9 mouse cellular contexts compared by ENCODE assay signal in the genomic region with DNA sequence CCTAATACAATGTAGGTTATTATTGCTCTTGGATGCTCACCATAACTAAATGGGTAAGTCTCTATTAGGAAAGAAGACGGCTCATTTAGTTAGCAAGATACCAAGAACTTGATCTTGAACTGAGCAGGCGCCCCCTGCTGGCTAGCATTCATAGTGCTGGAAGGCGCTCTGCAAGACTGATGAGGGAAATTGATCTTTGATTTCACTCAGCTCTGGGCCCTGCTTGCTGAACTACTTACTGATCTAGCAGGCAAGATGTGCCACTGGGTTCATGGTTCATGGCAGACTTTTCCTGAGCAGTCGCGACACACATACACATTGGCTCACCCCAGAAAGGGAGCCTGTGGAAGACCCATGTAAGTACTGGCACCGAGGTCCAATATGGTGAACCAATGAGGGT. TPM values are rescaled to one million over a fixed set of nuclear protein-coding genes. Genes with fewer than 3 reads are reported as not detected.
A peak's percentile ranks its signal among the peaks of the same experiment; 100 is the strongest.
DNase-seq lines count a peak whose midpoint lies in the region; ATAC-seq and TF ChIP-seq lines count a peak whose summit lies in the region.
"Had no signal": no experiment of that assay in that cellular context is flagged by ENCODE, and none has a peak within 500 bp of the region (broad histone marks: within the 10 kb centered on the region; RNA-seq: fewer than 3 reads in every experiment).

No protein-coding gene starts in this region.

- intact Hi-C loops in heart, postnatal 10 days (cut with DNase I): loop anchor here (1.0 to 10.0 kb wide), 4 partner anchors 45 to 1040 kb away; no protein-coding TSS in a partner anchor
- intact Hi-C loops in left cerebral cortex, postnatal 10 days (cut with DNase I): loop anchor here (1.0 kb wide), 1 partner anchor 48 kb away; no protein-coding TSS in a partner anchor

- DNase-seq in forebrain, postnatal 0 days: peak; percentile 87
- DNase-seq in adrenal gland, adult (ENCODE audit: inconsistent age in 2 of 2, low spot score in 1 of 2): peak; percentile 63 to 91
- DNase-seq in embryo, embryonic 10.5 days (ENCODE audit: low spot score): peak; percentile 85
- DNase-seq in heart, postnatal 10 days: peak; percentile 72 to 83
- DNase-seq in left cerebral cortex, postnatal 10 days (ENCODE audit: extremely low spot score in 1 of 2, low spot score in 2 of 2): peak; percentile 63 to 84
- peak; percentile 62 for DNase-seq in testis, postnatal 14 days (ENCODE audit: low spot score)

- peak; percentile 90 for TF ChIP-seq CTCF in forebrain, postnatal 0 days (IDR thresholded peaks at IDR 0.05; ENCODE audit: low read depth)
- peak; percentile 33; the same call in 1 of the 2 replicates for TF ChIP-seq CTCF in olfactory bulb, adult 2 months (IDR thresholded peaks at IDR 0.05; ENCODE audit: insufficient read depth, low read depth, low read length)

- peaks cover 5% of the 10 kb centered on the region; the same call in 1 of the 2 replicates for H3K4me1 ChIP-seq in forebrain, postnatal 0 days (ENCODE audit: insufficient read depth)
- peaks cover 5% of the 10 kb centered on the region for H3K4me1 ChIP-seq in forebrain, embryonic 15.5 days
- H3K4me1 ChIP-seq in olfactory bulb, adult 2 months (ENCODE audit: control insufficient read depth, insufficient read depth, low read length): no peaks in the 10 kb centered on the region

- no peak for TF ChIP-seq POLR2A in olfactory bulb, adult 2 months (IDR thresholded peaks at IDR 0.05; ENCODE audit: insufficient read depth, low read depth, low read length)

- whole genome bisulfite sequencing in forebrain, postnatal 0 days: 38% methylated on average over 6 of the region's 6 CpGs
- 39% methylated on average over 6 of the region's 6 CpGs for WGBS in forebrain, embryonic 15.5 days
- 29% methylated on average over 6 of the region's 6 CpGs for WGBS in olfactory bulb, adult 2 months

- ATAC-seq in forebrain, postnatal 0 days: no peak
- ATAC-seq in forebrain, embryonic 15.5 days (replicated peaks): no peak

- H3K27ac ChIP-seq in forebrain, postnatal 0 days (ENCODE audit: low read depth, low read length): no peak overlapping the region
- H3K27ac ChIP-seq in forebrain, embryonic 15.5 days (replicated peaks): no peak overlapping the region
- H3K27ac ChIP-seq in olfactory bulb, adult 2 months (ENCODE audit: insufficient read depth, low read depth, low read length): no peak overlapping the region
- H3K27ac ChIP-seq: midbrain, embryonic 12.5 days had no signal

- no peaks in the 10 kb centered on the region for H3K36me3 ChIP-seq in forebrain, postnatal 0 days (ENCODE audit: insufficient read depth)
- no peaks in the 10 kb centered on the region for H3K36me3 ChIP-seq in forebrain, embryonic 15.5 days
- H3K36me3 ChIP-seq: midbrain, embryonic 12.5 days had no signal

- no peaks in the 10 kb centered on the region for H3K9me3 ChIP-seq in forebrain, postnatal 0 days (ENCODE audit: low read length)
- no peaks in the 10 kb centered on the region for H3K9me3 ChIP-seq in forebrain, embryonic 15.5 days
- H3K9me3 ChIP-seq: midbrain, embryonic 12.5 days had no signal

- H3K9ac ChIP-seq in forebrain, postnatal 0 days: no peak overlapping the region
- H3K9ac ChIP-seq in forebrain, embryonic 15.5 days (replicated peaks): no peak overlapping the region
- H3K9ac ChIP-seq: midbrain, embryonic 12.5 days had no signal

- no peak overlapping the region for H3K4me2 ChIP-seq in forebrain, postnatal 0 days (ENCODE audit: low read depth)
- no peak overlapping the region for H3K4me2 ChIP-seq in forebrain, embryonic 15.5 days (replicated peaks)
- H3K4me2 ChIP-seq: midbrain, embryonic 12.5 days had no signal

- no peak overlapping the region for H3K4me3 ChIP-seq in forebrain, postnatal 0 days (ENCODE audit: low read depth, low read length)
- H3K4me3 ChIP-seq in forebrain, embryonic 15.5 days: no peak overlapping the region
- H3K4me3 ChIP-seq in olfactory bulb, adult 2 months (ENCODE audit: insufficient read depth, low read depth, low read length): no peak overlapping the region
- H3K4me3 ChIP-seq: midbrain, embryonic 12.5 days had no signal

- H3K27me3 ChIP-seq in forebrain, postnatal 0 days (ENCODE audit: insufficient read depth, low read length): no peaks in the 10 kb centered on the region
- no peaks in the 10 kb centered on the region for H3K27me3 ChIP-seq in forebrain, embryonic 15.5 days
- H3K27me3 ChIP-seq: midbrain, embryonic 12.5 days had no signal

RNA-seq across cellular contexts. Expression of a gene that starts 4.2 kb away (rescaled TPM):
- total RNA-seq in forebrain, postnatal 0 days (2014; rRNA removed): 51.9 and 52.9 TPM in 2 replicates
- 42.6 and 44.0 TPM in 2 replicates for polyA plus RNA-seq in forebrain, postnatal 0 days (2015; fragmentation: Nextera tagmentation; extraction: Ambion mirVana)
- 55.1 and 55.8 TPM in 2 replicates for polyA plus RNA-seq in forebrain, embryonic 15.5 days (2015; fragmentation: Nextera tagmentation; extraction: Ambion mirVana)
- 10 to 100 TPM; 51.8 to 52.1 TPM for total RNA-seq in heart, postnatal 10 days (2021)
- total RNA-seq in left cerebral cortex, postnatal 10 days (2021): 10 to 100 TPM; 45.1 to 46.1 TPM
- polyA plus RNA-seq in olfactory bulb, adult 2 months (2012; ENCODE audit: insufficient read depth, insufficient read length, low replicate concordance, missing spikeins): not detected in 2 replicates

RNA-seq across cellular contexts. Expression of a gene that starts 21.7 kb away (rescaled TPM):
- 0.15 and 2.7 TPM in 2 replicates for total RNA-seq in forebrain, postnatal 0 days (2014; rRNA removed)
- polyA plus RNA-seq in forebrain, postnatal 0 days (2015; fragmentation: Nextera tagmentation; extraction: Ambion mirVana): 0.91 and 1.1 TPM in 2 replicates
- polyA plus RNA-seq in forebrain, embryonic 15.5 days (2015; fragmentation: Nextera tagmentation; extraction: Ambion mirVana): 0.42 and 0.43 TPM in 2 replicates
- not detected for total RNA-seq in heart, postnatal 10 days (2021)
- under 1 TPM; 0.24 to 0.32 TPM for total RNA-seq in left cerebral cortex, postnatal 10 days (2021)
- polyA plus RNA-seq in olfactory bulb, adult 2 months (2012; ENCODE audit: insufficient read depth, insufficient read length, low replicate concordance, missing spikeins): not detected in 2 replicates

RNA-seq across cellular contexts. Expression of a gene that starts 36.0 kb away (rescaled TPM):
- 53.6 and 75.7 TPM in 2 replicates for total RNA-seq in forebrain, postnatal 0 days (2014; rRNA removed)
- 21.9 and 24.6 TPM in 2 replicates for polyA plus RNA-seq in forebrain, postnatal 0 days (2015; fragmentation: Nextera tagmentation; extraction: Ambion mirVana)
- 34.2 and 36.1 TPM in 2 replicates for polyA plus RNA-seq in forebrain, embryonic 15.5 days (2015; fragmentation: Nextera tagmentation; extraction: Ambion mirVana)
- total RNA-seq in heart, postnatal 10 days (2021): 10 to 100 TPM; 22.1 to 24.3 TPM
- total RNA-seq in left cerebral cortex, postnatal 10 days (2021): 10 to 100 TPM; 69.0 to 76.4 TPM
- polyA plus RNA-seq in olfactory bulb, adult 2 months (2012; ENCODE audit: insufficient read depth, insufficient read length, low replicate concordance, missing spikeins): not detected in 2 replicates
